Mouse (Mus musculus): ENCODE measurements around the gene Slc25a14. TPM values are rescaled to one million over a fixed set of nuclear protein-coding genes. Genes with fewer than 3 reads are reported as not detected.

Gene Slc25a14
- total RNA-seq, 2 experiments from 2014 or later, result 2.3 to 2.5 TPM

Small RNA genes lying within 50 kb of the gene (microRNA-seq; reads per million reads assigned to microRNA genes)
- gene Gm27828, result 0 reads per million in 2 experiments

Other genes with a start within 250 kb of the Slc25a14 start
- 10 to 100 TPM in 1 of 2 experiments, 1 to 10 TPM in 1; 8.4 to 12.3 TPM for gene Elf4, start 160.3 kb upstream of the Slc25a14 start, total RNA-seq (2021)
- 100 to 1,000 TPM in 1 of 2 experiments, 10 to 100 TPM in 1; 91.4 to 105 TPM for gene Aifm1, start 109.8 kb upstream of the Slc25a14 start, total RNA-seq (2021)
- under 1 TPM in 1 of 2 experiments, not detected in 1; 0.24 TPM for gene Rab33a, start 104.1 kb upstream of the Slc25a14 start, total RNA-seq (2021)
- 1 to 10 TPM; 8.2 to 9.4 TPM for gene Zfp280c, start 28.9 kb upstream of the Slc25a14 start, total RNA-seq (2021)
- not detected for gene Gpr119, start 51.1 kb downstream of the Slc25a14 start, total RNA-seq (2021)
- 1 to 10 TPM; 2.4 to 2.6 TPM for gene Rbmx2, start 71.6 kb downstream of the Slc25a14 start, total RNA-seq (2021)

Measured in heart, postnatal 14 days (tissue).